Mouse (Mus musculus): ENCODE data around the gene Gm21988. TPM values are rescaled to one million over a fixed set of nuclear protein-coding genes. Genes with fewer than 3 reads are reported as not detected.
A peak's percentile ranks its signal among the peaks of the same experiment; 100 is the strongest.

Gm21988 gene
- 13.2 and 14.6 TPM in 2 replicates for polyA plus RNA-seq (2015; fragmentation: Nextera tagmentation; extraction: Ambion mirVana)

- WGBS = under 1% methylated on average over 35 of the region's 35 CpGs
- peak within 1 kb of the TSS; percentile 70 for H3K9ac ChIP-seq (replicated peaks; ENCODE audit: low read depth, low read length)
- H3K9me3 ChIP-seq (ENCODE audit: control insufficient read depth, low read length) = no peaks in the 10 kb centered on the region
- H3K4me2 ChIP-seq (ENCODE audit: low read length) = peak within 1 kb of the TSS; percentile 88
- H3K27me3 ChIP-seq (replicated peaks; ENCODE audit: control insufficient read depth, insufficient read depth, low read length) = 0 out of 2 replicates have a peak, but pooled peaks cover 2% of the 10 kb centered on the region
- peaks cover 4% of the 10 kb centered on the region; the same call in 1 of the 2 replicates for H3K36me3 ChIP-seq (ENCODE audit: control insufficient read depth, insufficient read depth)
- peak within 1 kb of the TSS; percentile 58 for H3K4me3 ChIP-seq (replicated peaks; ENCODE audit: low read length)
- peak within 1 kb of the TSS; percentile 70 for H3K27ac ChIP-seq (ENCODE audit: low read length)
- peak; percentile 43 for ATAC-seq
- H3K4me1 ChIP-seq (replicated peaks; ENCODE audit: control insufficient read depth, insufficient read depth, low read length) = peaks cover 27% of the 10 kb centered on the region
Measured at GRCm38 (mm10) chr11:70239541-70240279, at the start of gene Gm21988, which contains the start of gene Rnasek. Gm21988 (minus strand) TSS chr11:70239830. Rnasek (minus strand) TSS chr11:70239842.

- H3K27me3 ChIP-seq (replicated peaks; ENCODE audit: control insufficient read depth, insufficient read depth, low read length) = no peaks in the 10 kb centered on the region
- no peaks in the 10 kb centered on the region for H3K4me1 ChIP-seq (replicated peaks; ENCODE audit: control insufficient read depth, insufficient read depth, low read length)
- 28% methylated on average over 6 of the region's 6 CpGs for WGBS
- no peak overlapping the region for H3K4me2 ChIP-seq (ENCODE audit: low read length)
- H3K9me3 ChIP-seq (ENCODE audit: control insufficient read depth, low read length) = no peaks in the 10 kb centered on the region
- no peaks in the 10 kb centered on the region for H3K36me3 ChIP-seq (ENCODE audit: control insufficient read depth, insufficient read depth)
- no peak overlapping the region for H3K4me3 ChIP-seq (replicated peaks; ENCODE audit: low read length)
- ATAC-seq = no peak
- no peak overlapping the region for H3K9ac ChIP-seq (replicated peaks; ENCODE audit: low read depth, low read length)
- H3K27ac ChIP-seq (ENCODE audit: low read length) = no peak overlapping the region
Measured at GRCm38 (mm10) chr11:70289236-70289635, 49.6 kb upstream of the Gm21988 start.

- 88% methylated on average over 10 of the region's 10 CpGs for WGBS
- Histone ChIP-seq H3K36me3 (ENCODE audit: control insufficient read depth, insufficient read depth) (no peaks in the 10 kb centered on the region), H3K4me2 (ENCODE audit: low read length) (no peak overlapping the region)
Measured at GRCm38 (mm10) chr11:70288102-70288501, 48.5 kb upstream of the Gm21988 start.

GRCm38 (mm10) chr11:70285686-70286085, 46.1 kb upstream of the Gm21988 start:
- Histone ChIP-seq H3K4me2 (ENCODE audit: low read length) (no peak overlapping the region), H3K27me3 (replicated peaks; ENCODE audit: control insufficient read depth, insufficient read depth, low read length) (no peaks in the 10 kb centered on the region), H3K4me1 (replicated peaks; ENCODE audit: control insufficient read depth, insufficient read depth, low read length) (no peaks in the 10 kb centered on the region), H3K9me3 (ENCODE audit: control insufficient read depth, low read length) (no peaks in the 10 kb centered on the region), H3K36me3 (ENCODE audit: control insufficient read depth, insufficient read depth) (no peaks in the 10 kb centered on the region), H3K9ac (replicated peaks; ENCODE audit: low read depth, low read length) (no peak overlapping the region), H3K27ac (ENCODE audit: low read length) (no peak overlapping the region), H3K4me3 (replicated peaks; ENCODE audit: low read length) (no peak overlapping the region)
- WGBS = 88% methylated on average over 5 of the region's 5 CpGs
- ATAC-seq = no peak

More at GRCm38 (mm10) chr11:70288102-70288501, 48.5 kb upstream of the Gm21988 start:
- no peak for ATAC-seq
- no peak overlapping the region for H3K9ac ChIP-seq (replicated peaks; ENCODE audit: low read depth, low read length)
- no peaks in the 10 kb centered on the region for H3K4me1 ChIP-seq (replicated peaks; ENCODE audit: control insufficient read depth, insufficient read depth, low read length)
- H3K9me3 ChIP-seq (ENCODE audit: control insufficient read depth, low read length) = no peaks in the 10 kb centered on the region
- H3K27ac ChIP-seq (ENCODE audit: low read length) = no peak overlapping the region
- no peaks in the 10 kb centered on the region for H3K27me3 ChIP-seq (replicated peaks; ENCODE audit: control insufficient read depth, insufficient read depth, low read length)
- H3K4me3 ChIP-seq (replicated peaks; ENCODE audit: low read length) = no peak overlapping the region

- Histone ChIP-seq H3K9me3 (ENCODE audit: control insufficient read depth, low read length) (no peaks in the 10 kb centered on the region), H3K27ac (ENCODE audit: low read length) (no peak overlapping the region), H3K4me3 (replicated peaks; ENCODE audit: low read length) (no peak overlapping the region), H3K36me3 (ENCODE audit: control insufficient read depth, insufficient read depth) (no peaks in the 10 kb centered on the region), H3K9ac (replicated peaks; ENCODE audit: low read depth, low read length) (no peak overlapping the region), H3K27me3 (replicated peaks; ENCODE audit: control insufficient read depth, insufficient read depth, low read length) (no peaks in the 10 kb centered on the region), H3K4me2 (ENCODE audit: low read length) (no peak overlapping the region), H3K4me1 (replicated peaks; ENCODE audit: control insufficient read depth, insufficient read depth, low read length) (no peaks in the 10 kb centered on the region)
- ATAC-seq = no peak
- WGBS = 85% methylated on average over 3 of the region's 3 CpGs
Measured at GRCm38 (mm10) chr11:70284757-70285156, 45.1 kb upstream of the Gm21988 start.

- Histone ChIP-seq H3K4me2 (ENCODE audit: low read length) (no peak overlapping the region), H3K9me3 (ENCODE audit: control insufficient read depth, low read length) (no peaks in the 10 kb centered on the region), H3K4me1 (replicated peaks; ENCODE audit: control insufficient read depth, insufficient read depth, low read length) (no peaks in the 10 kb centered on the region), H3K27me3 (replicated peaks; ENCODE audit: control insufficient read depth, insufficient read depth, low read length) (no peaks in the 10 kb centered on the region), H3K27ac (ENCODE audit: low read length) (no peak overlapping the region), H3K36me3 (ENCODE audit: control insufficient read depth, insufficient read depth) (no peaks in the 10 kb centered on the region), H3K9ac (replicated peaks; ENCODE audit: low read depth, low read length) (no peak overlapping the region), H3K4me3 (replicated peaks; ENCODE audit: low read length) (no peak overlapping the region)
- no peak for ATAC-seq
- 78% methylated on average over 4 of the region's 4 CpGs for WGBS
Measured at GRCm38 (mm10) chr11:70283666-70284065, 44.0 kb upstream of the Gm21988 start.

- Histone ChIP-seq H3K4me1 (replicated peaks; ENCODE audit: control insufficient read depth, insufficient read depth, low read length) (no peaks in the 10 kb centered on the region), H3K27me3 (replicated peaks; ENCODE audit: control insufficient read depth, insufficient read depth, low read length) (no peaks in the 10 kb centered on the region)
- WGBS = 59% methylated on average over 3 of the region's 3 CpGs
Measured at GRCm38 (mm10) chr11:70280441-70280840, 40.8 kb upstream of the Gm21988 start.

GRCm38 (mm10) chr11:70278961-70279360, 39.3 kb upstream of the Gm21988 start:
- H3K4me1 ChIP-seq (replicated peaks; ENCODE audit: control insufficient read depth, insufficient read depth, low read length) = no peaks in the 10 kb centered on the region
- WGBS = 84% methylated on average over 3 of the region's 3 CpGs
- no peak overlapping the region for H3K4me3 ChIP-seq (replicated peaks; ENCODE audit: low read length)
- ATAC-seq = no peak
- H3K36me3 ChIP-seq (ENCODE audit: control insufficient read depth, insufficient read depth) = no peaks in the 10 kb centered on the region
- H3K9me3 ChIP-seq (ENCODE audit: control insufficient read depth, low read length) = no peaks in the 10 kb centered on the region
- no peaks in the 10 kb centered on the region for H3K27me3 ChIP-seq (replicated peaks; ENCODE audit: control insufficient read depth, insufficient read depth, low read length)
- H3K27ac ChIP-seq (ENCODE audit: low read length) = no peak overlapping the region
- no peak overlapping the region for H3K9ac ChIP-seq (replicated peaks; ENCODE audit: low read depth, low read length)
- H3K4me2 ChIP-seq (ENCODE audit: low read length) = no peak overlapping the region

More at GRCm38 (mm10) chr11:70280441-70280840, 40.8 kb upstream of the Gm21988 start:
- ATAC-seq = no peak
- H3K27ac ChIP-seq (ENCODE audit: low read length) = no peak overlapping the region
- H3K4me2 ChIP-seq (ENCODE audit: low read length) = no peak overlapping the region
- no peak overlapping the region for H3K9ac ChIP-seq (replicated peaks; ENCODE audit: low read depth, low read length)
- H3K9me3 ChIP-seq (ENCODE audit: control insufficient read depth, low read length) = no peaks in the 10 kb centered on the region
- no peak overlapping the region for H3K4me3 ChIP-seq (replicated peaks; ENCODE audit: low read length)
- H3K36me3 ChIP-seq (ENCODE audit: control insufficient read depth, insufficient read depth) = no peaks in the 10 kb centered on the region

GRCm38 (mm10) chr11:70271641-70272040, 32.0 kb upstream of the Gm21988 start:
- Histone ChIP-seq H3K4me2 (ENCODE audit: low read length) (no peak overlapping the region), H3K9me3 (ENCODE audit: control insufficient read depth, low read length) (no peaks in the 10 kb centered on the region), H3K9ac (replicated peaks; ENCODE audit: low read depth, low read length) (no peak overlapping the region), H3K27me3 (replicated peaks; ENCODE audit: control insufficient read depth, insufficient read depth, low read length) (no peaks in the 10 kb centered on the region), H3K4me3 (replicated peaks; ENCODE audit: low read length) (no peak overlapping the region), H3K36me3 (ENCODE audit: control insufficient read depth, insufficient read depth) (no peaks in the 10 kb centered on the region), H3K27ac (ENCODE audit: low read length) (no peak overlapping the region), H3K4me1 (replicated peaks; ENCODE audit: control insufficient read depth, insufficient read depth, low read length) (no peaks in the 10 kb centered on the region)
- ATAC-seq = no peak
- WGBS = 82% methylated on average over 7 of the region's 7 CpGs
